Mouse (Mus musculus) limb, embryonic 11.5 days (tissue): ENCODE measurements around the gene Capn11. TPM values are rescaled to one million over a fixed set of nuclear protein-coding genes. Genes with fewer than 3 reads are reported as not detected.

Experiments used
- ATAC-seq: fragments of 200-750 bp; cut with Nextera tagmentation; 2 replicates; pipeline ENCODE4 v1.8.0; 2017; ENCODE audit warnings: low read depth; ENCODE audit not compliant: insufficient number of reproducible peaks, low FRiP score, low TSS enrichment
- DNase-seq: peaks from one replicate; pipeline ENCODE4 v3.0.0-alpha.2; 2015; ENCODE audit warnings: low spot score
- H3K27ac ChIP-seq: fragments of 300-500 bp; sonication (generic); replicated peaks from 2 replicates; pipeline ENCODE4 v1.5.1; 2014; ENCODE audit warnings: low read depth, mild to moderate bottlenecking, low read length
- H3K27me3 ChIP-seq: fragments of 300-500 bp; sonication (generic); 2 replicates; pipeline ENCODE4 v1.6.1; 2014; ENCODE audit warnings: mild to moderate bottlenecking, low read length, mixed read lengths; ENCODE audit not compliant: control insufficient read depth, insufficient read depth
- H3K36me3 ChIP-seq: fragments of 300-500 bp; sonication (generic); 2 replicates; pipeline ENCODE4 v1.6.1; 2014; ENCODE audit warnings: mild to moderate bottlenecking, low read length, moderate library complexity, mixed read lengths; ENCODE audit not compliant: control insufficient read depth, insufficient read depth
- H3K4me1 ChIP-seq: fragments of 300-500 bp; sonication (generic); 2 replicates; pipeline ENCODE4 v1.6.1; 2014; ENCODE audit warnings: low read length, mixed read lengths; ENCODE audit not compliant: control insufficient read depth, insufficient read depth
- H3K4me2 ChIP-seq: fragments of 300-500 bp; sonication (generic); 2 replicates; pipeline ENCODE4 v1.6.1; 2014; ENCODE audit warnings: low read depth, mild to moderate bottlenecking, moderate library complexity; ENCODE audit not compliant: severe bottlenecking
- H3K4me3 ChIP-seq: fragments of 300-500 bp; sonication (generic); 2 replicates; pipeline ENCODE4 v1.5.1; 2014; ENCODE audit warnings: low read depth, low read length
- H3K9ac ChIP-seq: fragments of 300-500 bp; sonication (generic); 2 replicates; pipeline ENCODE4 v1.6.1; 2014; ENCODE audit warnings: mild to moderate bottlenecking, low read length
- H3K9me3 ChIP-seq: fragments of 300-500 bp; sonication (generic); 2 replicates; pipeline ENCODE4 v1.6.1; 2016; ENCODE audit warnings: low read length; ENCODE audit not compliant: control insufficient read depth
- WGBS: fragments of 180-500 bp; shearing (Covaris S2); extraction: QIAGEN DNeasy Blood & Tissue Kit; methylation state at CpG from one replicate; pipeline ENCODE4 v1.1.7; 2014; 5-methylcytosine and 5-hydroxymethylcytosine counted together
- polyA plus RNA-seq: library from polyadenylated mRNA; unstranded; fragments of >200 nt; fragmentation: Nextera tagmentation; extraction: Ambion mirVana; gene quantifications from 2 replicates; pipeline ENCODE4 v1.2.1, GENCODE M21; 2014

Capn11 gene
- polyA plus RNA-seq, 1 experiment from 2014 or later, result 0.81 TPM

DNA sequence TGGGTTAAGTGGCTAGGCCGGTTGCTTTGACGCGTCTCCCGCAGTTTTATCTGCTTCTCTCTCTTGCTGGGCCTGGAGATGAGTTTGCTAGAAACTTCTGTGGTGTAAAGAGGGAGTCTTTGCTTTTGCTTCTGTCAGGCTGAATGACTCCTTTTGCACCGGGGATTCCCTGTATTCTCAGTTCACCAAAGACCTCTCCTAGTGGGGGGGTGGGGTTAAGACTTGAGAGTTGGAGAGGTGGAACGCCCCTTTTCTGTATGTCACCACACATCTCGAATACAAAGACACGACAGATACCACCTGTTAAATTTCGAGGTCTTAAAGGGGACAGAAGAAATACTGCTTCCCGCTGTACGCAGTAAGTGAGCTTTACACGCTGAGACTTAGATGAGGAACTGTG lies 27.6 kb upstream of the Capn11 start, which contains the start of gene Tmem63b:
TSS of gene Tmem63b (minus strand) at position 190 of the 400 bp plus-strand sequence.
- no peaks in the 10 kb centered on the region for H3K36me3 ChIP-seq
- H3K4me1 ChIP-seq, result peaks cover 12% of the 10 kb centered on the region
- peak within 1 kb of the TSS; percentile 51; the same call in 1 of the 2 replicates for H3K27ac ChIP-seq
- WGBS, result 11% methylated on average over 12 of the region's 12 CpGs
- H3K27me3 ChIP-seq, result no peaks in the 10 kb centered on the region
- DNase-seq (no peak), ATAC-seq (no peak; the same call in 1 of the 2 replicates)
- H3K4me2 ChIP-seq, result peak within 1 kb of the TSS; percentile 91
- no peaks in the 10 kb centered on the region for H3K9me3 ChIP-seq
- peak within 1 kb of the TSS; percentile 81 for H3K9ac ChIP-seq
- peak within 1 kb of the TSS; percentile 84 for H3K4me3 ChIP-seq

DNA sequence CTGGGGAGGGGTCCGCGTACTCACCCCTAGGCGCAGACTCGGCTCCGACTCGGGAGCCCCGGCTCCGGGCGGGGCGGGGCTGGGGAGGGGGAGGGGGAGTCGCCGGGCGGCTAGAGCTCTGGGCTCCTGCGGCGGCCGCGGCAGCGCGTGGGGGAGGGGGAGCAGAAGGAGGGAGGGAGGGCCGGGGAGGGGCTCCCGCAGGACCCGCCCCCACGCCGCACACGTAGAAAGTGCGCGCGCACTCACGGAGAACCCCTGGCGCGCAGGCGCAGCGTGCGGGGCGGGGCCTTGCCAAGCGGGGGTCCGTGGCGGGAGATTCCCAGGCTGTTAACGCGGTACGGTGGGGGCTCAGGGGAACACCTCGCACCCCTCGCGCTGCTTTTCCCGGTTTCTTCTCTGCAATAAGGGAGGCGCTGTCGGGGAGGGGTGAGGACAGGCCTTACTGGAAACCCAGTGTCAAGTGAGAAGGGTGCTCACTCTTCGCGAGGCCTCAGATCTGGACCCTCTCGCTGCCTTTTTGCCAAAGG lies 27.0 kb upstream of the Capn11 start, which contains the start of gene Mrpl14:
TSS of gene Mrpl14 (plus strand) at position 230 of the 527 bp plus-strand sequence.
- Histone ChIP-seq H3K4me1 (peaks cover 12% of the 10 kb centered on the region), H3K36me3 (no peaks in the 10 kb centered on the region), H3K9me3 (no peaks in the 10 kb centered on the region), H3K9ac (peak within 1 kb of the TSS; percentile 81), H3K27ac (peak within 1 kb of the TSS; percentile 51; the same call in 1 of the 2 replicates), H3K27me3 (no peaks in the 10 kb centered on the region), H3K4me3 (peak within 1 kb of the TSS; percentile 84), H3K4me2 (peak within 1 kb of the TSS; percentile 91)
- ATAC-seq (peak; percentile 78), DNase-seq (peak; percentile 95)
- 0% methylated on average over 37 of the region's 50 CpGs for WGBS

DNA sequence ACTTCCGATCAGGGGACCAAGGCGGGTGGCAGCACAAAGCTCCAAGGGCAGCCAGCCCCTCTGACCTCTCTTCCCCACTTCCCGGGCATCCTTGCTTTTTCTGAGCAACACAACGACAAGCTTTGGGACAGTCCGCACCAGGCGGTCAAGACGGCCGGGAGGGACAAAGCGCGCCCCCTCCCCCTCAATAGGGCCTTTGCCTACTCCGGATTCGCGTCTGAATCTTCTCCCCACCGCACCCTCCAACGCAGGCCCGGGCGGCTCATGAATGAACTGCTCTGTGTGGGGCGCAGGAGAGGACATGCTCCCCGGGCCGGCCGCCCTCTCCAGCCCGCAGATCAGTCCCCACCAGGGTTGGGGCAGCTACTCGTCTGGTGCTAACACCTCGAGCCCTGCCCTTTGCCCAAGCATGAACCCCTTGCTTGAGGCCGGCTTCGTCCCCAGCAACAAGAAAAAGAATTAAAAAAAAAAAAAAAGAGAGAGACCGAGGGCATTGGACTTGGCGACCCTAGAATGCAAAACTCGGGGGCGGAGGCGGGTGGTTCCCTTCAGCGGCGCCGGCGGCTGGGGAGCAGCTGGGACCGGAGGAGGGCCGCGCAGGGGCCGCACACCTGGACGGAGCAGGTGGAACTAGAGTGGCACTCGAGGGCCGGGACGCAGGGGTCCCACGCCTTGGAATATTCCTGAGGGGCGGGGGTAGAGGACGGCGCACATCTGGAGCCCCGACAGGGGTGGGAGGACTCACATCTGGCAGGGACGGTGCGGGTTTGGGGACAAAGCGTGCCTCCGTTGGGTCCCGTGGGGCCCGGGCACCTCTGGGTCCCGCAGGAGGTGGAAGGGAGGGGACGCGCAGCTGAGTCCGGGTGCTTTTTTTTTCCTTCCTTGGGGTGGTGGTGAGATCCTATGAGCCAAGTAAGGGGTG lies 26.3 kb upstream of the Capn11 start:
- Histone ChIP-seq H3K27ac (peak overlapping the region; percentile 51; the same call in 1 of the 2 replicates), H3K9me3 (no peaks in the 10 kb centered on the region), H3K9ac (peak overlapping the region; percentile 81), H3K4me2 (peak overlapping the region; percentile 91), H3K4me1 (peaks cover 18% of the 10 kb centered on the region), H3K27me3 (no peaks in the 10 kb centered on the region), H3K36me3 (no peaks in the 10 kb centered on the region), H3K4me3 (peak overlapping the region; percentile 84)
- DNase-seq, result peak; percentile 72
- WGBS, result under 1% methylated on average over 58 of the region's 58 CpGs
- peak; percentile 55 for ATAC-seq

GRCm38 (mm10) chr17:45684667-45685131 lies 25.6 kb upstream of the Capn11 start:
- 31% methylated on average over 14 of the region's 14 CpGs for WGBS
- Histone ChIP-seq H3K9ac (peak overlapping the region; percentile 81), H3K4me2 (peak overlapping the region; percentile 91), H3K27ac (no peak overlapping the region; the same call in 1 of the 2 replicates), H3K36me3 (no peaks in the 10 kb centered on the region), H3K4me1 (peaks cover 18% of the 10 kb centered on the region), H3K27me3 (no peaks in the 10 kb centered on the region), H3K9me3 (no peaks in the 10 kb centered on the region), H3K4me3 (peak overlapping the region; percentile 84)
- ATAC-seq, result no peak
- no peak for DNase-seq

GRCm38 (mm10) chr17:45682843-45683242 lies 23.7 kb upstream of the Capn11 start:
- DNase-seq, result no peak
- H3K4me1 ChIP-seq, result peaks cover 18% of the 10 kb centered on the region
- no peaks in the 10 kb centered on the region for H3K9me3 ChIP-seq
- H3K27ac ChIP-seq, result no peak overlapping the region
- H3K9ac ChIP-seq, result no peak overlapping the region
- H3K36me3 ChIP-seq, result no peaks in the 10 kb centered on the region
- no peaks in the 10 kb centered on the region for H3K27me3 ChIP-seq
- no peak overlapping the region for H3K4me3 ChIP-seq
- no peak for ATAC-seq
- 89% methylated on average over 4 of the region's 4 CpGs for WGBS
- H3K4me2 ChIP-seq, result no peak overlapping the region

- H3K9me3 ChIP-seq, result no peaks in the 10 kb centered on the region
- no peaks in the 10 kb centered on the region for H3K27me3 ChIP-seq
- WGBS, result 97% methylated on average over 1 of the region's 1 CpGs
- H3K4me1 ChIP-seq, result peaks cover 13% of the 10 kb centered on the region
- no peak overlapping the region for H3K9ac ChIP-seq
- DNase-seq (peak; percentile 57), ATAC-seq (no peak)
- no peak overlapping the region for H3K4me3 ChIP-seq
- no peak overlapping the region for H3K27ac ChIP-seq
- H3K4me2 ChIP-seq, result no peak overlapping the region
- H3K36me3 ChIP-seq, result no peaks in the 10 kb centered on the region; the same call in 1 of the 2 replicates
Observed at GRCm38 (mm10) chr17:45681588-45681987, 22.5 kb upstream of the Capn11 start.

GRCm38 (mm10) chr17:45680391-45680980 lies 21.4 kb upstream of the Capn11 start:
- Histone ChIP-seq H3K4me2 (peak overlapping the region; percentile 7; the same call in 1 of the 2 replicates), H3K4me3 (no peak overlapping the region; the same call in 1 of the 2 replicates), H3K9ac (0 out of 2 replicates have a peak overlapping the region, but pooled peaks have one; percentile 32), H3K4me1 (peaks cover 13% of the 10 kb centered on the region), H3K9me3 (no peaks in the 10 kb centered on the region), H3K27ac (no peak overlapping the region), H3K36me3 (peaks cover 2% of the 10 kb centered on the region; the same call in 1 of the 2 replicates), H3K27me3 (no peaks in the 10 kb centered on the region)
- DNase-seq, result peak; percentile 65
- ATAC-seq, result no peak
- 51% methylated on average over 8 of the region's 8 CpGs for WGBS

DNA sequence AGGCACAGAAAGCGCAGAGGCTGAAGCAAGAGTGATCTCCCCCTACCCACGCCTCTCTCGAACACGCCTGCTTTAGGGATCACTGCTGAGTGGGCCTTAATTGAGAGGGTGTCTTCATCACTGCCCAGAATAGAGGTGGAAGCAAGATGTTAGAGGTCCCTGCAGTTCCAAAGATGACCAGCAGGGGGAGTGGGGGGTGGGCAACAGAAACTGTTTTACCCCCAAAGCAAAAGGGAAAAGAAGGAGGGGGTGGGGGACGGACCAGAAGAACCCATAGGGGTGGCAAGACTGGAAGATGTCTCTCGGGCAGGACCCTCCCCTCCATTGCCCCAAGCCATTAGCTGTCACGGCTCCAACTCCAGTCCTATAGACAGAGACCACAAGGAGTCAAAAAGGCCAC lies 19.0 kb upstream of the Capn11 start:
- no peak overlapping the region for H3K27ac ChIP-seq
- ATAC-seq, result no peak
- H3K4me3 ChIP-seq, result no peak overlapping the region
- H3K27me3 ChIP-seq, result no peaks in the 10 kb centered on the region
- no peaks in the 10 kb centered on the region for H3K9me3 ChIP-seq
- H3K9ac ChIP-seq, result no peak overlapping the region
- H3K4me2 ChIP-seq, result no peak overlapping the region; the same call in 1 of the 2 replicates
- peaks cover 7% of the 10 kb centered on the region; the same call in 1 of the 2 replicates for H3K36me3 ChIP-seq
- peaks cover 6% of the 10 kb centered on the region for H3K4me1 ChIP-seq
- DNase-seq, result peak; percentile 76
- WGBS, result 36% methylated on average over 7 of the region's 7 CpGs
